Mouse (Mus musculus) lung, postnatal 10 days (tissue): ENCODE results near the gene Ski.
A peak's percentile ranks its signal among the peaks of the same experiment; 100 is the strongest.

Source experiments
- DNase-seq: peaks from one replicate; pipeline ENCODE4 v3.0.0; 2021

The Ski gene

DNA sequence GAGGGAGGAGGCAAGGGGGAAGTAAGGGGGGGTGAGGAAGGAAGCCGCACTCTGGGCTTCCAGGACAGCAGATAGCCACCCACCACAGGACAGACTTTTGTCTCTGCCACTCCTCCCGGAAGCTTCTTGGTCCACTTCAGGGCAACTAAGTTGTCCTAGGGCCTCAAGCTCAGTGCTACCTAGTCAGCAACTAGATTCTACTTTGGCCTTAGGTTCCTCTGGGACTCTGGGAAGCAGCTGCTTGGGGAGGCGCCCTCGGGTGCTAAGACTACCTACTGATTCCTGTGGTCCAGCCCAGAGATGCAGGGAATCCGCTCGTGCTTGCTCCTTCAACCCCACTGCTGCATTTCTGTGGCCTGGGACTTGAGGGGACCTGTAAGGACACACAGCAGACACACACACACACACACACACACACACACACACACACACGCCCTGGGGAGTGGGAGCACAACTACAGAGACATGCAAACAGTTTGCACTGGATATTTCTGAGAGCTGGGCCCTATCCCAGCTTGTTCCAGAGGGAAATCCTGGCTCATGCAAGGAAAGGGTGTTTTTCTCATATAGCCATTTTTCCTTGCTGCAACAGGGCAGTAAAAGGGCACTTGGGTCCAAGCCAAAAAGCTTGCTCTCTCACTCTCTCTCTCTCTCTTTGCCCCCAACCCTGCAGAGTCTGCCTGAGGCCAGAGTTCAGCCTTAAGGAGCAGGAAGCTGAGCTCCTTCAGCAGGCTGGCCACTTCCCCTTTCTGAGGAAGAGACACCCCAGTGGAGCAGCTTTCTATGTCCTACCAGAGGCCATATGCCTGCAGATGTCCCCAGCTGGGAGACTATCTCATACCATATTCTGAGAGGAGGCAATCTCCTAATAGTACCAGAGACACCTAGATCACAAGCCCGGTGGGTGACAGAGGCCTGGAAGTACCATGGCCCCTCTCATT is 12.2 kb upstream of the Ski start:
- DNase-seq: peak; percentile 76

DNA sequence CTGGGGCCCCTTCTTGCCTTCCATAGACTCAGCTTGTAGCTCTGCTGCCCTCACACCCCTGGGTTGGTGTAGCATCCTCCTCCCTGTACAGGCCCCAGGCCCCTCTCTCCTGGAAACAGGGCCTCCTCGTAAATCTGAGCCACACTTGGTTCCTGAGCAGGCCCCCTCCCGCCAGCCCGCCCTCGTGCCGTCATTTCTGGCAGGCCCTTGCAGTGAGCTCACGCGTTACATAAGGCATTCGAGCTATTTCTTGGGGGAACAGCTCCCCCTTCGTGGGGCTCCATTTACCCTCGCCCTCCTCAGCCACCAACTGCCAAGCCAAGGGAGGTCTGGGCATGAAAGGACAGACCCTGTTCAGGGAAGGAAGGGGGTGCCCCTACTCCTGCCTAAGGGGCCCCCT is 11.5 kb upstream of the Ski start:
- peak; percentile 92 for DNase-seq

DNA sequence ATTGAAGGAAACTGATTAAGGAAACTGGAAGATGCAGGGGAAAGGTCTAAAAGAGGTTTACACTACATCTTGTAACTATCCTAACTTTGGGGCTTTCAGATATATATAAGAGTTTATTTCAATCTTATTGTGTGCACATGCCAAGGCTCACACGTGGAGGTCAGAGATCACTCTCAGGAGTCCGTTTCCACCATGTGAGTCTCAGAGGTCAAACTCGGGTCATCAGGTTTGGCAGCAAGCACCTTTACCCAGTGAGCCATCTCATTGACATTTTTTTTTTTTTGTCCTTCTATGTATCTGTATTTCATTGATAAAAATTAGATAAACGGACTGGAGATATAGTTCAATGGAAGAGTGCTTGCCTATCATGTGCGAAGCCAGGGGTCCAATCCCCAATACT is 6.1 kb upstream of the Ski start:
- no peak for DNase-seq

DNA sequence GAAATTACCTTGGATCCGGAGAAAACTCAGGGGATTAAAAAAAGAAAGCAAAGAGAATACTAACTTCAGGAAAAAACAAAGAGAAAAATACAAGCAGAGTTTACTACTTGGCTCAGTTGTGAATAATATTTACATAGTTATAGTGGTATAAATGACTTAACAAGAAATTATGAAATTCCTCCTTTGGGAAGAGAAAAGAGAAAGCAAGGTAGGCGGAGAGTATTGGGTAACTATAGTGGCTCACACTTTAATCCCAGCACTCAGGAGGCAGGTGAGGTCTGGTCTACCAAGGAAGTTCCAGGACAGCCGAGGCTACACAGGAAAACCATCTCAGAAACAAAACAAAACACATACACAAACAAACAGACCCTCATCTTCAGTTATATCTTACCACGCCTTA is 5.6 kb upstream of the Ski start:
- no peak for DNase-seq

DNA sequence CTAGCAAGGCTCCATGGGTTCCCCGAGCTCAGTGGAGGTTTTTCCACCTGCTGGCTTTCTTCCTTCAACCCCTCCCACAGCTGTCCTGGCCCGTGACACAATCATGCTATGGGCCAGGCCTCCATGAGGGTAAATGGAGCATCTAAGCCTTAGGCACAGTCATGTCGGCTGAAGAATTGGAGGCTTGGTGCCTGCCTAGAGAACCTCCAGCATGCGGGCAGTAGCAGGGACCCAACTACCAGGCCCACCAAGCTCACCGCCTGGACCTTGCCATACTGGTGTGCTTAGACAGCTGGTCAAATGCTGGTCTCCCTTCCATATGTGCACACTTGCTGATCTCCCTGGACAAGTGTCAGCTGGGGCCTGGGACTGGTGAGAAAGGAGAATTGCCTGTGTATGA is 3.5 kb upstream of the Ski start:
- DNase-seq: no peak

DNA sequence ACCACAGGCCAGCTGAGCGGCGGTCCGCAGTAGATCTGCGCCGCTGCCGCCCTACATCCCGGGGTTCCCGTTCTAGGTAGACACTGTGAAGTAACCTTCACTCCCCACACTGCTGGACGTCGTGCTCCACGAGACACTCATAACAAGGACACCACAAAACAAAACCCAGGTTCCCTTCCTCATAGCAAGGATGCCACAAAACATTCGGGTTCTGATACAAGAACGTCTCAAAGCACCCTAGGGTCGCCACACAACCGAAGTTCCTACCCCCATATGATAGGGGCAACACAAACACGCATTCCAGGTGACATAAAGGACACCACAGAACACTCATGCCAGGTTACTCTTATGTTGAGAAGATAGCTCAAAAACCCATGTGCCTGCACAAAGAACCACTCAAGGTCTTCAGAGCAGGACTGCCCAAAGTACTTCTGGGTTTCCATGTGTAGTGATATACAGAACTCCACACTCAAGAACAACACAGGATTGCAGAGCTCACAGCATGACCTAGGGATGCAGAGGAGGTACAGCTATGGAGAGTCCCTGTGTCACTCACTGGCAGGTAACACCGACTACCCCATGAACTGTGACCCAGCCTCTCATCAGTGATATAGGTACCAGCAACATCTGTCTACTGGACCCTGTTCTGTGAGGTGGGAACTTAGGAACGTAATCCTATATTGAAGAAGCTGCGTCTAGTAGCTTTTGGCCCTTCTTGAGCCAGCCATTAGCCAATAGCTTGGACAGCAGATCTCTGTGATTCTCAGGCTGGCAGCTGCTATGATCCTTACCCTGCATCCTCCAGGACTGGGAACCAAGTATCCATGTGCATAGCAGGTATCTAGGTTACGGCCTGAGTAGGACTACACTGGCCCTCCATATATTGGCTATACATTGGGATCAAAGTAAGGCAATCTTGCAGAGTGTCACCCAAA is 1.5 kb upstream of the Ski start:
- no peak for DNase-seq

DNA sequence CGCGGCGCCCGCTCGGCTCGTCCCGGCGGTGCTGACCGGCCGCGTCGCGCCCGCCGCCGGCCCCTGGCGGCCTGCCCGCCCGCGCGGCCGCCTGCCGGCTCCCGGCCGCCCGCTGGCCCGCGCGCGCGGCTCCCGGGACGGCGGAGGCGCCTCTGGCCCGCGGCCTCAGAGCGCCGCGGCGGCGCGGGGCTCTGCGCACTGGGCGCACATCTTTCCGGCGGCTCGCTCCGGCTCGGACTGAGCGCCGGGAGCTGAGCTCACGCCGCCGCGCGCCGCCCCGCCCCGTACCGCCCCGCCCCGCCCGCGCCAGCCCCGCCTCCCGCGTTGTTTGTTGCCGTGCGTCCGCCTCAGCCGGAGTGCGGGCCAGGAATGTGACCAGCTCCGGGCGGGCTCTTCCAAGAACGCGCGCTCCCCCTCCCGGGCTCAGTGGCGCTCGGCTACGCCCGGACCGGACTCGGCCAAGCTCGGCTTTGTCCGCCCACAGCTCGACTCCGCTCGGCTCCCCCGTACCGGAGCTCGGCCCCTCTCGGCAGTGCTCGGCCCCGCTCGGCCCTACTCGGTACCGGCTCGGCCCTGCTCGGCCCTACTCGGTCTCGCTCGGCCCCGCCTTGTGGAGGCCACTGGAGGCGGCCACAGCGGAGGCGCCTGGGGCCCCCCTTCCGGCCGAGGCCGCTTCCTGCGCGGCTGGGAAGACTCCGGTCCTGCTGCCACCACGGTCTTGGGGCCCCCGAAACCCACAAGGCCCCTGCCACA is 625 bp upstream of the Ski start:
- peak; percentile 98 for DNase-seq

DNA sequence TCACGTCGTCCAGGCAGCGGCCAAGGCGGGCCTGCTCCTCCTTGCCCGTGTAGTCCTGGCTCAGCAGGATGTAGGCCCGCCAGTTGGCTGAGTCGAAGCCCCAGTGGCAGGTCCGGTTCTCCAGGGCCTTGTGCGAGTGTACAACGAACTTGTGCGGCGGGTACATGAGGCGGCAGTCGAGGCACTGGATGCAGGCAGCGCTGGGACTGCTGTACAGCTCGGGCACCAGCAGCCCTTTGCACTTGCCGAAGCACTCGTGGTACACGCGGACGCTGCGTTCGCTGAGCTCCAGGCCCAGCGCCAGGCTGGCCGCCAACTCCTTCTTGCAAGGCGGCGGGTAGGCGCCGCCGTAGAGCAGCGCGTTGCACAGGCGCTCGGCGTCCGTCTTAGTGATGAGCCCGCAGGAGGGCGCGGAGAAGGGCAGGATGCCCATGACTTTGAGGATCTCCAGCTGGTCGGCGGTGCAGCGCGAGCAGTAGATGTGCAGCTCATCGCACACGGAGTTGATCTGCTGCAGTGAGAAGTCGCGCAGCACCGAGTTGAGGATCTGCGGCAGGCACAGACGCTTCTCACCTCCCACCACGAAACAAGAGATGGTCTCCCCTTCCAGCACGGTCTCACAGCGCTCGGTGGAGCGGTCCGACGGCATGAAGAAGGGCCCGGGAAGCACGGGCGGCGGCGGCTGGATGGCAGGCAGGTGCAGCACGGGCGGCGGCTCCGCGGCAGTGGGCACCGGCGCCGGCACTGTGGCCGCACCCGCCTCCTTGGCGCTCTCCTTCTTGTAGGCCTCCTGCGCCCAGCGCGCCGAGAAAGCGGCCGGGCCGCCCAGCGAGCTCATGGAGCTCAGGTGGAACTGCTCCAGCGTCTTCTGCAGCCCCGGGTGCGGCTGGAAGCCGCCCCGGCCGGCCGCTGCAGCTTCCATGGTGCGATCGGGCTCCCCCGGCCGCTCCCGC is 517 bp downstream of the Ski start:
- peak; percentile 82 for DNase-seq

DNA sequence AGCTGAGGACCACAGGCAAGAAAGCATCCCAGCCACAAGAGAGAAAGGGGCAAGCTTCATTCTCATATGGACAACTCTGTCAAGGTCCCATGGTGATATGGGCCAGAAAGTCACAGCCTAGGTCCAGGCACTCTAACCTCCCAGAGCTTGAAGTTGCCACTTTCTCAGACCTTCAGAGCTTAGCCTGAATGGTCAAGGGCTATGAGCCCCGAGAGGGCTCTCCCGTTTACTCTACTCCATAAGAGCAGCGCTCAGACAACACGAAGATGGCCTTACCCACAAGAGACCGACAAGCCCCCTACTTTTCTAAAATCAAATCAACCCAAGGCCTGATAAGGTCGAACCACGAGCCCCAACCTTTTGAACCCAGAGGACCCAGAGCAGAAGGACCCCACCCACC is 1.3 kb downstream of the Ski start:
- DNase-seq: no peak

DNA sequence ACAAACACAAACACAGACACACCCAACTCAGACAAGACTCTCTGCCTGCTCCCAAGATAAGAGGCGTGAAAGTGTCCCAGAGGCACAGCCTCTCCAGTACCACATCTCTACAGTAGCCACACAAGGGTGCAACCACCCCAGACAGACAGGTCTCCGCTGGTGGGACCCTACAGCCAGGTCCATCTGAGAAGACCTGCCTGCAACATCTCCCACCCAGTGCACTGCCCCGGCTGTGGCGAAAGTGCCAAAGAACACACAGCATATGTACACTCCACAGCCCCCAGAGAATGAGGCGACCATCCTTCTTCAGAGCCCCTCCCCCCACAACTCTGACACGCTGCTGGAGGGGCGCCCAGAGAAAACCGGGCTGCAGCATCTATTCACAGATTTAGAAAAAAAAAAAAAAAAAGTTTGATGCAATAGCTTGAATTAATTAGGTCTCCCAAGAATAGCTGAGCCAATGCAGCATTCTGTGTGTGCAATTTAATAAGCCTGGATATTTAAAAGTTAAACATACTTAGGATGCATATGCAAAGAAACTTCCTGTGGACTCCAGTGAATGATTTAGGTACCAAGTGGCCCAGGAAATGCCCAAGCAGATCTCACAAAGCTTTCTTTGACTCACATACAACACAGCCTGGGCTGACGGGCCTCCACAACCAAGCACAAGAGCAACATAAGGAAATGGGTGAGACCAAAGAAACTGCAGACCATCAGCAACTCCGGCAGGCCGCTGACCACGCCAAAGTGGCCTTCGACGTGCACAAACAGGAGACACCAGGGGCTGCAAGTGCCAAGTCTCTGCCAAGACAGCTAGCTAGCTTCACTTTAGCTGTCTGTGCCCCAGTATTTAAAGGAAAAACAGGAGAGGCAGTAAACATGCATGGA is 1.9 kb downstream of the Ski start:
- DNase-seq: no peak

DNA sequence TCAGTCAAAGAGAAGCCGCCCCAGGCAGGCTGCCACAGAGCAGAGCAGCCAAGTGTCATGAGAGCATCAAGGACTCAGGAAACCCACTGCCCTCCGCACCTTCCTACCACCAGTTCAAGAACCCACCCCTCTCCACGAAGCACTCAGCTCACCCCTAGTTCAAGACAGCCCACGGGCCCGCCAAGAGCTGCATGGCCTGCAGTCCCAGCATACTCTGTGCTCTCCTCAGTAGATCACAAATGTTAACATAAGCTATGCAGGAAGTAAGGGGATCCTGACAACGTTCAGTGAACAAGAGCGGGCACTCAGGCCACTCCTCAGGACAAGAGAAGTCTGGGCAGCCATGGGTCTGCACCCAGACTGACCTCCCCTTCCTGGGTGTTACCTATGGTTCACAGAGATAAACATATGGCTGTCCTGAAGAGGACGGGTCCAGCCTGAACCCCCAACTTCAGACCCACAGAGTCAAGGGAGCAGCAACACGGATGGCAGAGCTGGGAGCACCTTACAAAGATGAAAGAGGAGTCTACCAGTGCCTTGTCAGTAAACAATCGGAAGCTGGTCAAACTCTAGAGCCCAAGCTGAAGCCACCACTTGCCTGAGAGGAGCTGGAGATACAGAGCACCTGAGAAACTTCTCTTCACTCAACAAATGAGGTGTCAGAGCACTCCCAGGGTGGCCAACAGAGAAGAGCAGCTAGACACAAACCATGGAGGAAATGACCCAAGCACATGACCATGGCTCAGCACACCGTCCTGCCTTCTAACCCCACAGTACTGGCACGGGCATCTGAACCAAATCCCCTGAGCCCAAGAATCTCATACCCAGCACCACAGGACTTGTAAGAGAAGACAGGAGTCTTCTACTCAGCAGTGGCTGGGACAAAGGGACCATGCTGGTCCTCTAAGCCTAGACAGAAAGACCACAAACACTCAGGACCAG is 2.9 kb downstream of the Ski start:
- no peak for DNase-seq

DNA sequence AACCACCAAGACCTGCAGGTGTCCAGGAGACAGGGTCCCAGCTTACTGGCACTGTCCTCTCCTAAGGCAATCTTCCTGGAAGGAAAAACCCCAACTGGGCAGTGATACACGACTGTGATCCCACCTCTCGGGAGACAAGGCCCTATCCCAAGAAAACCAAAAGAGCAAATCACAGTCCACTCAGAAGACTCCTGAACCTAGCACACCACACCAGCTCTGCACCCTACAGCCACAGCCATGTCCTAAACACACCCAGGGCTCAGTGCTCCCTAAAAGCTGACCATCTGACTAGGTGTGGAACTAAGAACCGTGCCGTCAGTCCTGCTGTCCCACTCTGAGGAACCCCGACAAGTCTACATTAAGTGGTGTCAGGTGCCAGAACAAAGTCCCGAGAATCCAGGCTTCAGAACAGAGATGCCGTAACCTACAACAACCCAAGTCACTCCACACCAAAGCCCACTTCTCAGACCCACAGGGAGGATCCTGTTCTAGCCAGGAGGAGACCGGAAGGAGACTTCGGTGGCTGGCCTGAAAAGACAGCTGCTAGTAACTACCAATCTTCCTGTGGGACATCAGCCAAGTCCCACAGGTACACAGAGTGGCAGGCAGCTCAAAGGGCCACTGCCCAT is 4.2 kb downstream of the Ski start:
- no peak for DNase-seq

DNA sequence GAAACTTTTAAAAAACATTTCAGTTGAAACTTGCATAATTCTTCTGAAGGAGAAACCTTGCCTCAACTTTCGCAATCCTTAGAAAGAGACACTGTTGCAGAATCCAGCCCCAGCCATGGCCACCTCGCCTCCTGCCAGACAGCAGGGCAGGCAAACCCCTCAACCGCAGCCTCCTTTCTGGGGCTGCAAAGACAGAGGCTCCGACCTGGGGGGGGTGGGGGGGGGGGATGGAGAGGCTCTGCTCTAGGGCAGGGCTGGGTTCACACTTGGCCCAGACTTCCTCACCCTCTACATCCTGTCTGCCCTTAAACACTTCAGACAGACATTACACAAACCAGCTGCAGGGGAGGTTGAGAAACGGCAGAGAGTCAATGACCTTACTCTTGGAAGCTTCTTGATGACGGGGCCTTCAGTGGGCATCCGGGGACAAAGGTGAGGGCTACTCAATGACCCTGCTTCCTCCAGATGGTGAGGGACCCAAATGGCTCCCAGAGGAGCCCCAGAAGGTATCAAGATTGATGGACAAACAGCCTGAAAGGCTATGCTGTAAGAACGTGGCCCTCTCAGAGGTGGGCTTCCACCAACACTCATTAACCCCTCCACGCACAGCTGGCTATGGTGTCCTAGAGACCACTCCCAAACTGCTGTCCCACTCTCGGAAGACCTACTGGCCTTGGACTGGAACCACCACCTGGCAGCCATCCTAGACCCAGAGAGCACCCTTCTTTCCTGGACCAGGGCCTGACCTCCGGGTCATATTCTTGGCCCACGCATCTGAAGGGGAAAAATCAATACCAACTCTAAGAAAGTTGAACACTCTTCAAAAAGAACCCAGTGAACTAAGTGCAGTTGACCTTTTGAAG is 4.9 kb downstream of the Ski start:
- DNase-seq: peak; percentile 69

DNA sequence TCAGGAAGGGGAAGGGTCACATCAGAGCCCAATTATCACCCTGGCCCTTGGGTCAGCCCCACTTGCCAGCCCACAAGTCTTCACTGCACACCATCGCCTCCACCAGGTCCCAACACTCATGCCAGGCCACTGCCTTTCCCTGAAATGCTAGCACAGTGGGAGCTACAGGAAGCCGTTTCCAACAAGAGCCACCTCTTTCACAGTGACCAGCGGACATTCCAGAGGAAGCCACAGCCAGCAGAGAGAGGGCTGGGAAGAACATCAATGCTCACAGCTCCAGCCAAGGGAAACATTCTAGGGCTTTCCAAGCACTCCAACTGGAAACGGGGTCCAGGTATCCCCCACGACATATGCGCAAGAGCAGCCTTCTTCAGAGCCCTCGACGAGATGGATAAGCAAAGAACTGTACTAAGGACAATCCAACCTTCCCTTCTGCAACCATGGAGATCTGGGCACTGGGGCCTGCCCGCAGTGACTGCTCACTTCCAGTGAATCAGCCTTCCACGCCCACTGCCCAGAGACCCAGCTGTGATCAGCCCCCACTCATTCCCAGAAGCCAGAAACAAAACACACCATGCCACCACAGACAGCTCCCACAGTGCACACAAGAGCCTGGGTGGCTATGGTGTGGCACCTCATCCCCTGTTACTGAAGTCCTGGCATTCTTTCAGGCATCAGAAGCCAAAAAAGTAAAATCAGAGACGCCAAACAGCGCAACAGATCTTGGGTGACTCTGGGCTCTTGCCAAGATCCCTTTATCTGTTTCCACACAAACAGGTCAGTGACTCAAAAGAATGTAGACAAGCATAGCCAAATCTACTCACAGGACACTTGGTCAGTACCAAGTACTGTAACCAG is 6.4 kb downstream of the Ski start:
- DNase-seq: peak; percentile 72

DNA sequence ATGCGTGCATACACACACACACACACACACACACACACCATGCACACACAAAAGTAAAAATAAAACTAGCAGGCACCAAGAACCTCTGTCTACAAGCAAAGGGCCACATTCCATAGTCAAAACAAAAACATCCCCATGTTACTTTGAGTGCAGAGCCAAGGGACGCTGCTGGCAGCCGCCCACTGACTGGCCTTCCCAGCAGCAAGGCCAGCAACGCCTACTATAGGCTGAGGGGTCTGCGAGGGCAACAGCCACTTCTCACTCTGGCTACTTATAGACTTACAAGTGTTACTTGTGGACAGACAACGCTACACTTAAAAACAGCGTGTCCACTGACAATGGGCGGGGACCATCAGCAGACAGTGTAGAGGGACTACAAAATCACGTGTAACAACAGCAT is 7.2 kb downstream of the Ski start:
- peak; percentile 62 for DNase-seq

DNA sequence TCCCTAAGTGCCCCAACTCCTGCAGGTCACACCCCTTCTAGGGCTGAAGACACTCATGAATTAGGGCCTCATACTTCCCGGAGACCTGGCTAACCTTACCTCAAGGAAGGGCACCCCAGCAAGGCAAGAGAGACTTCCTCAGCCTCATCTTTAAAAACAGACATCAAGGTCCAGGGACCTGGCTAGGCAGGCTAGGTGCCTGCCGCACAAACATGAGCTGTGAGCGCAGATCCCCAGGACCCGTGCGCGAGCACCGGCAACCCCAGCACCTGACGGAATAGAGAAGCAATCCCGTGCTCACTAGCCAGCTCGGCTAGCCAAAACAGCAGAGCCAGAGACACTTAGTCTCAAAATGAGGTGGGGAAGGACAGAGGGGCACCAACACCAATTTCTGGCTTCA is 7.6 kb downstream of the Ski start:
- no peak for DNase-seq

DNA sequence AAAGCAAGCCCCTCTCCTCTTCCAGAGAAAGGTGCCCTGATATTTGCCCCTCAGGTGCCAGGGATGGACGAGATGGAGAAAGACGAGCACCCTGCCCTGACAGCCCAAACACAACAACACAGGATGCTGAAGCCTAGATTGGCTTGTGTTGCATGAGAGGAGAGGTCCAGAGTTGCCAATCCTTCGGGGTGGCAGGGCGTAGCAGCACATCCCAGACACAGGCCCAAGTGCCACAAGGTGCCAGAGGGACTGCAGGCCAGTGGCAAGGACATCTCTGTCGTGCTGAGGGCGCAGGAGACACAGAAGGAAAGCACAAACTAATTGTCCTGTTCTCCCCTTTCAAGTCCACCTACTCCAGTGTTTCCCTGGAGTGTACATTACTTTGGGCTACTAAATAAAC is 8.2 kb downstream of the Ski start:
- DNase-seq: no peak
